Mouse (Mus musculus) bone marrow macrophage, adult 2 months (primary cell): ENCODE data around the gene Ssh1.

ENCODE experiments used
- CTCF ChIP-seq: IDR thresholded peaks from 2 replicates; pipeline ENCODE4 v1.5.1; 2012; ENCODE audit warnings: low read depth, mild to moderate bottlenecking, low read length, moderate library complexity
- POLR2A ChIP-seq: IDR thresholded peaks from 2 replicates; pipeline ENCODE4 v1.6.1; 2012; ENCODE audit warnings: mild to moderate bottlenecking, low read depth, low read length, borderline replicate concordance

GRCm38 (mm10) chr5:114024885-114025284 is 31.2 kb upstream of the Ssh1 start:
- TF ChIP-seq POLR2A (no peak), CTCF (no peak)
